Comparison of ENCODE assay signal across 11 mouse cellular contexts in the genomic region with DNA sequence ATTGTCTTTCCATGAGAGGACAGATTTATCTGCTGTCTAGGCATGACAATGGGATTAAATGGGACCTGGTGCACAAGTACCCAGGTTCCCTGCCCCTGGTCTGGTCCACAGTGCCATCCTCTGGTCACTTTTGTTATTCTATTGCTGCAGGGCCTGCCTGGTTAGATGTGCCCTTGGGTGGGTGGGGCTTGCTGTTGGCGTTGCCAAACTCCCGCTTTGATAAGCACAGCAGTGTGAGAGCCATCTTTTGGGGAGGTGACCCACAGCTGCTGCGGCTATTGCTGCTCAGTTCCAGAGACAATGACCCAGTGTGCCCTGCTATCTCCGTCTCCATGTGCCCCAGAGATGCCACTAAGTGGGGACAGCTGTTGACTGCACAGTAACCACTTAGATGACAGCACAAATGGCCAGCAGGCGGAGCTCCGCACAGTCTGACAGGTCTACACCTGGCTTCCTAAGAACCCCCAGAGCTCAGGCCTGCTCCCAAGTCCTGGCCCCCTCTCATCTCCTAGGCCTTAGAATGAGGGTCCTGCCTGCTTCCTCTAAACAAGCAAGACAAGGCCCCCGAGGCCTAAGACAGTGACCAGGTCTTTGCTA. TPM values are rescaled to one million over a fixed set of nuclear protein-coding genes. Genes with fewer than 3 reads are reported as not detected.
DNase-seq lines count a peak whose midpoint lies in the region; ATAC-seq and TF ChIP-seq lines count a peak whose summit lies in the region.
"Had no signal": no experiment of that assay in that cellular context is flagged by ENCODE, and none has a peak within 500 bp of the region (broad histone marks: within the 10 kb centered on the region; RNA-seq: fewer than 3 reads in every experiment).

No protein-coding gene starts in this region.

- H3K36me3 ChIP-seq in kidney, adult 2 months (ENCODE audit: control insufficient read depth, insufficient read depth, low read length): no peaks in the 10 kb centered on the region
- no peaks in the 10 kb centered on the region for H3K36me3 ChIP-seq in E14TG2a.4 (ENCODE audit: insufficient read depth, low read length)
- H3K36me3 ChIP-seq in heart, adult 2 months (ENCODE audit: control insufficient read depth, insufficient read depth, low read length): no peaks in the 10 kb centered on the region
- H3K36me3 ChIP-seq in forebrain, embryonic 12.5 days (replicated peaks): no peaks in the 10 kb centered on the region
- H3K36me3 ChIP-seq in kidney, embryonic 16.5 days (ENCODE audit: insufficient read depth, low read length): no peaks in the 10 kb centered on the region

- no peak for DNase-seq in kidney, adult 2 months
- DNase-seq in kidney, adult 8-10 months: no peak
- peak; percentile 53 for DNase-seq in brain, adult 2 months (ENCODE audit: low read depth, low spot score)
- peak; percentile 22 for DNase-seq in naive thymus-derived CD4-positive, alpha-beta T cell, adult 2 months (ENCODE audit: low read depth)
- DNase-seq in heart, adult 2 months: no peak

- peak; percentile 48; the same call in 1 of the 2 replicates for TF ChIP-seq CTCF in kidney, adult 2 months (conservative IDR thresholded peaks at IDR 0.05; ENCODE audit: insufficient read depth, insufficient read length, low read depth, low read length)
- 0 out of 2 replicates have a peak, but pooled peaks have one; percentile 12 for TF ChIP-seq CTCF in E14TG2a.4 (conservative IDR thresholded peaks at IDR 0.05; ENCODE audit: low read length)
- no peak for TF ChIP-seq CTCF in heart, adult 2 months (IDR thresholded peaks at IDR 0.05)

- no peak for ATAC-seq in forebrain, embryonic 12.5 days (ENCODE audit: low FRiP score)
- no peak for ATAC-seq in kidney, embryonic 16.5 days (ENCODE audit: low FRiP score, low TSS enrichment)

- H3K4me2 ChIP-seq in forebrain, embryonic 12.5 days: no peak overlapping the region
- no peak overlapping the region for H3K4me2 ChIP-seq in kidney, embryonic 16.5 days (replicated peaks; ENCODE audit: low read depth, low read length)

- no peaks in the 10 kb centered on the region for H3K79me2 ChIP-seq in heart, adult 2 months (replicated peaks; ENCODE audit: control insufficient read depth, insufficient read depth, low read length)

- H3K9ac ChIP-seq in heart, adult 2 months (ENCODE audit: low read depth, low read length): no peak overlapping the region
- no peak overlapping the region for H3K9ac ChIP-seq in forebrain, embryonic 12.5 days
- H3K9ac ChIP-seq in kidney, embryonic 16.5 days (replicated peaks; ENCODE audit: low read length): no peak overlapping the region

- peaks cover 4% of the 10 kb centered on the region; the same call in 1 of the 2 replicates for H3K4me1 ChIP-seq in kidney, adult 2 months (ENCODE audit: control insufficient read depth, insufficient read depth, low read length)
- peaks cover 83% of the 10 kb centered on the region for H3K4me1 ChIP-seq in E14TG2a.4 (replicated peaks; ENCODE audit: low read depth, low read length)
- H3K4me1 ChIP-seq in heart, adult 2 months (ENCODE audit: control insufficient read depth, insufficient read depth, low read length): peaks cover 5% of the 10 kb centered on the region
- H3K4me1 ChIP-seq in forebrain, embryonic 12.5 days: peaks cover 22% of the 10 kb centered on the region
- H3K4me1 ChIP-seq in kidney, embryonic 16.5 days (ENCODE audit: insufficient read depth, low read length): peaks cover 9% of the 10 kb centered on the region

- no peak overlapping the region for H3K4me3 ChIP-seq in kidney, adult 2 months (ENCODE audit: insufficient read depth, low read depth, low read length)
- no peak overlapping the region for H3K4me3 ChIP-seq in E14TG2a.4 (replicated peaks; ENCODE audit: low read length)
- no peak overlapping the region for H3K4me3 ChIP-seq in heart, adult 2 months
- H3K4me3 ChIP-seq in forebrain, embryonic 12.5 days (replicated peaks): no peak overlapping the region
- H3K4me3 ChIP-seq in kidney, embryonic 16.5 days (ENCODE audit: low read length): no peak overlapping the region

- WGBS in kidney, adult 2 months: 85% methylated on average over 7 of the region's 7 CpGs
- WGBS in heart, adult 2 months: 77% methylated on average over 7 of the region's 7 CpGs
- WGBS in forebrain, embryonic 12.5 days: 66% methylated on average over 7 of the region's 7 CpGs
- 72% methylated on average over 7 of the region's 7 CpGs for WGBS in kidney, embryonic 16.5 days

- TF ChIP-seq POLR2A in kidney, adult 2 months (IDR thresholded peaks at IDR 0.05; ENCODE audit: low read depth, low read length): no peak
- TF ChIP-seq POLR2A in heart, adult 2 months (IDR thresholded peaks at IDR 0.05; ENCODE audit: insufficient read depth, low read depth, low read length): no peak

- no peaks in the 10 kb centered on the region for H3K9me3 ChIP-seq in E14TG2a.4 (ENCODE audit: low read length)
- no peaks in the 10 kb centered on the region for H3K9me3 ChIP-seq in forebrain, embryonic 12.5 days
- H3K9me3 ChIP-seq in kidney, embryonic 16.5 days (ENCODE audit: low read length): no peaks in the 10 kb centered on the region

- no peak for TF ChIP-seq EP300 in heart, adult 2 months (IDR thresholded peaks at IDR 0.05; ENCODE audit: insufficient read depth, low read depth, low read length)

- intact Hi-C loops in heart, adult 2 months (cut with DNase I): no loop called here

- H3K27me3 ChIP-seq in kidney, adult 2 months (replicated peaks; ENCODE audit: control insufficient read depth, insufficient read depth, low read length): no peaks in the 10 kb centered on the region
- peaks cover 15% of the 10 kb centered on the region; the same call in 1 of the 2 replicates for H3K27me3 ChIP-seq in E14TG2a.4 (ENCODE audit: insufficient read depth, low read length)
- H3K27me3 ChIP-seq in heart, adult 2 months (ENCODE audit: control insufficient read depth, insufficient read depth, low read length): no peaks in the 10 kb centered on the region
- no peaks in the 10 kb centered on the region for H3K27me3 ChIP-seq in forebrain, embryonic 12.5 days
- H3K27me3 ChIP-seq in kidney, embryonic 16.5 days (ENCODE audit: insufficient read depth, low read length): no peaks in the 10 kb centered on the region

- H3K27ac ChIP-seq in kidney, adult 2 months (ENCODE audit: insufficient read depth, low read depth, low read length): no peak overlapping the region
- no peak overlapping the region for H3K27ac ChIP-seq in heart, adult 2 months
- no peak overlapping the region for H3K27ac ChIP-seq in forebrain, embryonic 12.5 days
- H3K27ac ChIP-seq in kidney, embryonic 16.5 days (ENCODE audit: low read length): no peak overlapping the region

RNA-seq across cellular contexts. Expression of a gene that starts 5.4 kb away (rescaled TPM):
- 8.9 and 9.0 TPM in 2 replicates for polyA plus RNA-seq in kidney, adult 2 months (2012; rRNA removed)
- not detected for total RNA-seq in heart, adult 2 months (2021)
- 0.18 TPM in 1 of 2 replicates, not detected in the other for polyA plus RNA-seq in heart, adult 2 months (2012; rRNA removed)
- polyA plus RNA-seq in forebrain, embryonic 12.5 days (2016; fragmentation: Nextera tagmentation; extraction: Ambion mirVana): 0.32 and 0.69 TPM in 2 replicates
- polyA plus RNA-seq in kidney, embryonic 16.5 days (2015; fragmentation: Nextera tagmentation; extraction: Ambion mirVana): 1.3 and 1.4 TPM in 2 replicates
- total RNA-seq: heart, postnatal 10 days; left cerebral cortex, postnatal 10 days had no signal
- polyA plus RNA-seq: spleen, adult 2 months had no signal

RNA-seq across cellular contexts. Expression of a gene that starts 31.0 kb away (rescaled TPM):
- 7.6 and 7.8 TPM in 2 replicates for polyA plus RNA-seq in kidney, adult 2 months (2012; rRNA removed)
- 1 to 10 TPM; 5.8 to 6.4 TPM for total RNA-seq in heart, adult 2 months (2021)
- polyA plus RNA-seq in heart, adult 2 months (2012; rRNA removed): 4.7 and 7.8 TPM in 2 replicates
- 24.5 and 25.7 TPM in 2 replicates for polyA plus RNA-seq in forebrain, embryonic 12.5 days (2016; fragmentation: Nextera tagmentation; extraction: Ambion mirVana)
- polyA plus RNA-seq in kidney, embryonic 16.5 days (2015; fragmentation: Nextera tagmentation; extraction: Ambion mirVana): 23.7 and 27.6 TPM in 2 replicates

RNA-seq across cellular contexts. Expression of a gene that starts 31.2 kb away (rescaled TPM):
- 24.6 and 25.8 TPM in 2 replicates for polyA plus RNA-seq in kidney, adult 2 months (2012; rRNA removed)
- total RNA-seq in heart, adult 2 months (2021): 10 to 100 TPM; 15.3 to 16.4 TPM
- 10.7 and 12.4 TPM in 2 replicates for polyA plus RNA-seq in heart, adult 2 months (2012; rRNA removed)
- polyA plus RNA-seq in forebrain, embryonic 12.5 days (2016; fragmentation: Nextera tagmentation; extraction: Ambion mirVana): 53.2 and 56.7 TPM in 2 replicates
- polyA plus RNA-seq in kidney, embryonic 16.5 days (2015; fragmentation: Nextera tagmentation; extraction: Ambion mirVana): 43.8 and 45.7 TPM in 2 replicates

RNA-seq across cellular contexts. Expression of a gene that starts 36.5 kb away (rescaled TPM):
- 18.0 and 18.2 TPM in 2 replicates for polyA plus RNA-seq in kidney, adult 2 months (2012; rRNA removed)
- 10 to 100 TPM; 20.6 to 23.2 TPM for total RNA-seq in heart, adult 2 months (2021)
- polyA plus RNA-seq in heart, adult 2 months (2012; rRNA removed): 12.3 and 12.9 TPM in 2 replicates
- 109 and 113 TPM in 2 replicates for polyA plus RNA-seq in forebrain, embryonic 12.5 days (2016; fragmentation: Nextera tagmentation; extraction: Ambion mirVana)
- polyA plus RNA-seq in kidney, embryonic 16.5 days (2015; fragmentation: Nextera tagmentation; extraction: Ambion mirVana): 73.9 and 74.5 TPM in 2 replicates

Comparison
In these comparisons a context has a peak if more than half of its experiments do, and no peak if none do; other contexts are left out.
1. DNase-seq: peak in brain, adult 2 months (single experiment) and naive thymus-derived CD4-positive, alpha-beta T cell, adult 2 months (single experiment); none in kidney, adult 2 months (single experiment), kidney, adult 8-10 months (0 of 2) and heart, adult 2 months (0 of 2).